Mouse (Mus musculus) skeletal muscle tissue, adult 2 months (tissue): ENCODE measurements around the gene Gm11213.

Source experiments
- DNase-seq: peaks from one replicate; pipeline ENCODE4 v3.0.0-alpha.2; 2012; ENCODE audit warnings: low read depth, low spot score

Gene Gm11213

GRCm38 (mm10) chr4:63604945-63605344 is at the start of gene Gm11213:
Gene Gm11213, minus strand, starts transcription at chr4:63605261.
- DNase-seq = no peak

GRCm38 (mm10) chr4:63654381-63654780 is 49.3 kb upstream of the Gm11213 start:
- no peak for DNase-seq

GRCm38 (mm10) chr4:63643956-63644726 is 39.1 kb upstream of the Gm11213 start:
- no peak for DNase-seq

- no peak for DNase-seq
Observed at GRCm38 (mm10) chr4:63639842-63640241, 34.8 kb upstream of the Gm11213 start.

GRCm38 (mm10) chr4:63638603-63639002 is 33.5 kb upstream of the Gm11213 start:
- no peak for DNase-seq

GRCm38 (mm10) chr4:63633181-63633580 is 28.1 kb upstream of the Gm11213 start:
- no peak for DNase-seq

- no peak for DNase-seq
Observed at GRCm38 (mm10) chr4:63627111-63627510, 22.1 kb upstream of the Gm11213 start.

GRCm38 (mm10) chr4:63625563-63626080 is 20.6 kb upstream of the Gm11213 start:
- no peak for DNase-seq

GRCm38 (mm10) chr4:63622378-63622835 is 17.3 kb upstream of the Gm11213 start, which contains the start of gene Tex48:
Gene Tex48, minus strand, starts transcription at chr4:63622428.
- DNase-seq = no peak

GRCm38 (mm10) chr4:63621861-63622260 is 16.8 kb upstream of the Gm11213 start:
- no peak for DNase-seq

- DNase-seq = no peak
Observed at GRCm38 (mm10) chr4:63608391-63608790, 3.3 kb upstream of the Gm11213 start.

GRCm38 (mm10) chr4:63605968-63606367 is 907 bp upstream of the Gm11213 start:
- DNase-seq = no peak

- DNase-seq = no peak
Observed at GRCm38 (mm10) chr4:63605545-63605944, 484 bp upstream of the Gm11213 start.

- DNase-seq = no peak
Observed at GRCm38 (mm10) chr4:63601263-63601662, 3.8 kb downstream of the Gm11213 start.

- no peak for DNase-seq
Observed at GRCm38 (mm10) chr4:63600786-63601185, 4.3 kb downstream of the Gm11213 start.

- DNase-seq = no peak
Observed at GRCm38 (mm10) chr4:63596010-63596409, 9.1 kb downstream of the Gm11213 start.

GRCm38 (mm10) chr4:63595259-63595658 is 9.8 kb downstream of the Gm11213 start:
- DNase-seq = no peak

GRCm38 (mm10) chr4:63594459-63595110 is 10.5 kb downstream of the Gm11213 start:
- peak; percentile 62 for DNase-seq

GRCm38 (mm10) chr4:63590538-63590937 is 14.5 kb downstream of the Gm11213 start:
- DNase-seq = no peak

- DNase-seq = no peak
Observed at GRCm38 (mm10) chr4:63589987-63590386, 15.1 kb downstream of the Gm11213 start.

- DNase-seq = no peak
Observed at GRCm38 (mm10) chr4:63586240-63586639, 18.8 kb downstream of the Gm11213 start.

- no peak for DNase-seq
Observed at GRCm38 (mm10) chr4:63585216-63585615, 19.8 kb downstream of the Gm11213 start.

GRCm38 (mm10) chr4:63582580-63582979 is 22.5 kb downstream of the Gm11213 start:
- no peak for DNase-seq
